Mouse (Mus musculus): ENCODE measurements at regions not wholly inside any gene's neighbourhood (a gene's known extent, or its start where the extent isn't known, plus 50 kb on each side); places are given as distances from the start of the nearest gene placed in this dataset.

DNA sequence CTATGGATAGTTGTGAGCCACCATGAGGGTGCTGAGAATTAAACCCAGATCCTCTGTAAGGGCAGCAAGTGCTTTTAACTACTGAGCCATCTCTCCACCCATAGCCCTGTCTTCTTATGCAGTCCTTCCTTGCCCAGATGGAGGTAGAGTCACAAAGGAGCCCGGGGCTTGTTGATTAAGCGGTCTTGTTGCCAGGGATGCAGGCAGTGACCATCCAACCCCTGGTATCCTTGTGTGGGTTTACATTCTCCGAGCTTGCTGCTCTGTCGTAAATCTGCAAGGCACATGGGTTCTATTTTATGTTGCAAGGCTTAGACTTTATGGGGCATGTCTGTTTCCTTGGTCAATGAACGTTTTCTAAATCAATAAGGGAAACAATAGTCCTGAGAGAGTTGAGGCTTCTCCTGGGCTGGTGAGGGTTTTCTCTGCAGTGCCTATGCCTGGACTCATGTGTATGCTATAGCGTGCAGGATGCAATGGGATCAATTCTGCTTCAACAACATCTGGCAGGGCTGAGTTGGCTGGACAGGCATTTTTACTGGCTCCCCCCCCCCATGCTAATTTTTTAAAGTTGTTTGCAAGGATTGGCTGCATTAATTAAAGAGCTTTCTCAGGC lies 150.7 kb upstream of the Cops8 start:
- ATAC-seq (ENCODE audit: poor library complexity, severe bottlenecking): no peak

GRCm38 (mm10) chr1:90454263-90454662 lies 148.5 kb upstream of the Cops8 start:
- ATAC-seq (ENCODE audit: poor library complexity, severe bottlenecking): no peak

DNA sequence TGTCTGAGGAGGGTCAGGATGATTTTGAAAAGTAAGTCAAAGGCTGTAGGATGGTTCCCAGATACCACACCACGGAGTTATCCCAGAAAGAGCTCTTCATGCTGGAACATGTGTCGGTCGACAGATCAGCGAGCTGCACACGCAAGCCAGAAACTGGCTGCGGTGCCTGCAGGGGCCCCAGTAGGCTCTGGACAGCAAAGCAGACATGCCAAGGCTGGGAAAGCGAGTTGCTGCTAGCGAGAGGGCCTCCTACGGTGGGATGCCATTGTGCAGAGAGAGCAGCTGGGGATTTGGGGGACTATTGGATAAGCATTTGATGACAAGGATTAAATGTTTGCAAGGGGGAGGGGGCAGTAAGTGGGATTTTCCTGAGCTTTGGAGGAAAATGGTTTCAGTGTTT lies 145.4 kb upstream of the Cops8 start:
- no peak for ATAC-seq (ENCODE audit: poor library complexity, severe bottlenecking)

DNA sequence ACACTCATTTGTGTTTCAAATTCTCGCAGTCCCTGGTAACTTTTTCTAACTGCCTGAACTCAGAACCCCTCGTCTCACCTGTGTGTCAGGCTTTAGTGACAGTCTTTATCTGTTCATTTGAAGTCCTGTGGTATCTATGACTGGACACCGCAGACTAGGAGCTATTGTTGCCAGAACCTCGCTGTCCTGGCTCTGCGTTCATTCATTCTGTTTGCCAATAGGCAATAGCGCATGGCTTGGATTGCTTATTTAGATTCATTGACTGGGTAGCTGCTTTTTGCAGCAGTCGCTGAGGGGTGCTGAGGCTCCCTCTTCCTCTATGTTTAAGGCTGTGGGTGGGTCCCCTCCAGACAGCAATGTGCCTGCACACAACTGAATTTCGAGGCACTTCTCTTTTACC lies 144.6 kb upstream of the Cops8 start:
- ATAC-seq (ENCODE audit: poor library complexity, severe bottlenecking): no peak

GRCm38 (mm10) chr1:90461699-90462098 lies 141.1 kb upstream of the Cops8 start:
- no peak for ATAC-seq (ENCODE audit: poor library complexity, severe bottlenecking)

- ATAC-seq (ENCODE audit: poor library complexity, severe bottlenecking): no peak
Observed at GRCm38 (mm10) chr1:90463302-90463701, 139.5 kb upstream of the Cops8 start.

DNA sequence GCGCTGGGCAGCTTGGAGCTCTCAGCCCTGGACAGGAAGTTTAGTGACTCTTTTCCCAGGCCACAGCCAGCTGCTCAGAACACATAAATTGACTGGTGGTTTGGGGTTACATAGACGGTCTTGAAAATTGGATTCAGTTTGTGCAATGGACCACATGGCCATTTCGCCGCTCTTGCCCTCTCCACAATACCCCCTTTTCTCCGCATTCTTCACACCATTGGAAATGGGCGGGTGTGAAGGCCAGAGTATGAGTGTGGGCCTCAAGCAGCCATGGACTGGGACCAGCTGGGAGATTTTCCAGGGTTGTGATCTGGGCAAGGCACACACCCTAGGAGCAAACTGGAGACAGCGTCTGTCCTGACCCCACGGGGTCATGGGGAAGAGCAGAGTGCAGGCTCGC lies 135.1 kb upstream of the Cops8 start:
- ATAC-seq (ENCODE audit: poor library complexity, severe bottlenecking): no peak

- ATAC-seq (ENCODE audit: poor library complexity, severe bottlenecking): no peak
Observed at GRCm38 (mm10) chr1:90470996-90471395, 131.8 kb upstream of the Cops8 start.

DNA sequence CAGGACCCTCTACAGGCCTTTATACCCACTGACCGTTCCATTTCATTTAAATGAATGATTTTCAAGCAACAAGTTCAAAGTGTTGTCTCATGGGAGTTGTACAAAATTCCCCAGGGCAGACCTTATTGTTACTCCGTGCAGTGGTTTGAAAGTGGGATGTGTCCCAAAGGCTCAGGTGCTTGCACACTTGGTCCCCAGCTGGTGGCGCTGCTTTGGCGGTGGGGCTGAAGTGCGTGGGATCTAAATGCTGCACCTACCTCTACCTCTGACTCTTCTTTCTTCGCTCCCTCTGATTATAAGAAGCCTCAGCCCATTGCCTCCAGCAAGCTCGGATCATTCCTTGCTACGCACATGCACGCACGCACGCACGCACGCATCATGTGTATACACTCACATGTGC lies 131.0 kb upstream of the Cops8 start:
- no peak for ATAC-seq (ENCODE audit: poor library complexity, severe bottlenecking)

DNA sequence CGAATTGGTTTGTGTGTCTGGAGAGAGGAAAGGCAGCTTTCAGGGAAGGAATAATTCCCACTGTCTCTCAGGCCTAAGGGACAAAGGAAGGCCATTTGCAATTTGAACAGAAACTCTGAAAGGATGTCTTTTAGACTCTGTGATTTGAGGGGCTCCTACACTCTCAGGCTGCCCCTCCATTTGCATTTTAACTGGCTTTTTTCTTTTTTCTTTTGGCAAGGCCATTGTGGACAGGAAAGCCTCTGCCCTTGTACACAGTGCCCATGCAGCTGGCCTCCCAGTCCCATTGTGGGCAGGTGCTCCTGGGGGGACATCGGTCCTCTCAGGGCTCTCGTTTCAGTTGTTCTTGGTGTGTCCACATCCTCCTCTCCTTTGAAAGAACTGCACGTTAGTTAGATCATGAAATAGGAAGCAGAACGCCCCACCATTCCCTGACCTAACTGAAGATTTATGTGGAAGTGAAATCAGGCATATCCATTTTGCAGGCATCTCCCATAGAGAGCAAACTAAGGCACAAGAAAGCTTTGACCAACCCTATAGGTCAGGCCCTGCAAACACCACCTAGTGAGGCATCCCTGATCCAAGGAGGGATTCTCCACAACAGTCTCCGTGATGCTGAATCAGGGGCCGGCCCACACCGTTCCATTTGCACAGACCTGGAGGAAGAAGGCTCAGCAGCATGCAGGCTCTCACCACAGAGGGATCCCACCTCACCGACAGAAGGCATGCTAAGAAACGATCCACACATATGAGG lies 127.5 kb upstream of the Cops8 start:
- ATAC-seq (ENCODE audit: poor library complexity, severe bottlenecking): no peak

DNA sequence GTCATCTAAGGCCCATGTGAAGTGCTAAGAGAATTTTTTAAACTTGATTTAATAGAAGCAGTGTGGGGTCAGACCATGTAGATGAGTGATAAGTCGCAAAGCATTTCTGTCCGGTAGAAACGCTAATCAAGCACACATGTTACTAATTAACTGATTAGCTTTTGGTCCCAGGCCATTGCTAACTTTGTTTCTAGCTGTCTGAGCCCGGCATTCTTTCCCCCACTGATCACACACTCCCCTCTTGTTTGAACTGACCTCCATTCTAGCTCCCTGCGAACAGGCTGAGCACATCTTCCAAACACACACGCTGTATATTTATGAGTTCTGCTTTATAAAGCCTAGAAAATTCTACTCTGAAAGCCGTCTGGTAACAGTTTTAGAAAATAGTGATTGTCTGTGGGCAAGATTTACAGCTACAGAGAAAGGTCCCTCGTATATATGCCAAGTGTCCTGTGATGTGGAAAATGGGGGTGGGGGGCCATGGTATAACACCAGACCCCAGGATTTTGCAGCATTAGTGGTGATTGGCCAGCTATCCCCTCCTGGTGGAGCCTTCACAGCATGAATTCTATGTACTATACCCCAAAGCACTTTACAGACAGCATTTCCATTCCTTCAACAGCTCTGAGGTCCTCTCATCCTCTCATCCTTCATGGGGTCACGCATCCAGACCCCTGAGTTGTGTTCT lies 126.1 kb upstream of the Cops8 start:
- ATAC-seq (ENCODE audit: poor library complexity, severe bottlenecking): no peak

DNA sequence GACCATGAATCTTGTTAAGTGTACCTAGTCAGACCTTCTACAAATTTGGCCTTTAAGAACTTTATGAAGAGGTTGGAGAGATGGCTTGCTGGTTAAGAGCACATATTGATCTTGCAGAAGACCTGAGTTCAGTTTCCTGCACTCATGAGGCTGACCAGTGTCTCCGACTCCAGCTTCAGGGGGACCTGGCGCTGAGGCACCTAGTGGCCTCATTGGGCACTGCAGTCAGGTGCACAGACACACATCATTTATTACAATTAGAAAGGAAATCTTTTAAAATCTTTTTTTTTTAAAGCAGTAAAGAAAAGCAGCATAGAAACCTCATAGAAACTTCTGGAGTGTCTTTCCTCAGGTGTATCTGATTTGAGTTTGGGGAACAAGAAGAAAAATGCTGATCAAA lies 123.9 kb upstream of the Cops8 start:
- ATAC-seq (ENCODE audit: poor library complexity, severe bottlenecking): no peak

DNA sequence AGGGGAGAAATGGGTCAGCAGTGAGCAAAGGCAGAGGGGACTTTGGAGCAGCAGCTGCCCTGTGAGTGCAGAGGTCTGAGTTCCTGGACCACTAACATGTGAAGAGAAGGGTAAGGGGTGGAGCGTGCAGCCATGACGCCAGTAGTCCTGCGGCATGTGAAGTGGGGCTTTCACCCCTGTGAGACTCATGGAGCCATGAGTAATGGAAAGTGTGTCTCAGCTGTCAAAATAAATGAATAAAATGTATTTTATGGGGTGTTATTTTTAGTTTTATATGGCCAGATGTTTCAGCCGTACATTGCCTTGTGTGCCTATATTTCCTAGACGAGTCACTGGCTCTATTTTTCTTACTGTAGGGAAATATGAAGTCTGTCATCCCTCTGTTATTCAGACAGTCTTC lies 121.5 kb upstream of the Cops8 start:
- no peak for ATAC-seq (ENCODE audit: poor library complexity, severe bottlenecking)

GRCm38 (mm10) chr1:90481708-90482107 lies 121.1 kb upstream of the Cops8 start:
- no peak for ATAC-seq (ENCODE audit: poor library complexity, severe bottlenecking)

DNA sequence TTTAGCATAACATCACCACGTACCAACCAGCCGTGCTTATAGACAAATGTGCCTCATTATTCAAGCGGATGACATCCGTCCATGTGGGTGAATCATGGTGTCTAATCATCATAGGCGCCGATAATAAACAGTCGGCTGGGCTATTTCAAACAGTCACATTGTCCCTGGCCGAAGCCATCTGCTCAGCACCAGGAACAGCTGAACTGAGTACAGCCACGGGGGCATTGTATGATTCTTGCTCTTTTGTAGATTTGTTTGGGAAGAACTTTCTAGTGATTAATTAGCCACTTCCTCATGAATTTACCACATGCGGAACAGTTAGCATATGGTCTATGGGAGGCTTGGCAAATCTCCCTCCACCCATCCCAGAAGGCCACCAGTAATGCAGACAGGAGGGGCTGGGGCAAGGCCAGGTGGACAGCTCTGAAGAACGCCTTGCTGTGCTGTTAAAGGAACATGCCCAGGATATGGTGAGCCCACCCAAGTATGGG lies 116.4 kb upstream of the Cops8 start:
- ATAC-seq (ENCODE audit: poor library complexity, severe bottlenecking): no peak

GRCm38 (mm10) chr1:90487886-90488285 lies 114.9 kb upstream of the Cops8 start:
- no peak for ATAC-seq (ENCODE audit: poor library complexity, severe bottlenecking)

- ATAC-seq (ENCODE audit: poor library complexity, severe bottlenecking): no peak
Observed at GRCm38 (mm10) chr1:90488991-90489390, 113.8 kb upstream of the Cops8 start.

- no peak for ATAC-seq (ENCODE audit: poor library complexity, severe bottlenecking)
Observed at GRCm38 (mm10) chr1:90490335-90490734, 112.4 kb upstream of the Cops8 start.

DNA sequence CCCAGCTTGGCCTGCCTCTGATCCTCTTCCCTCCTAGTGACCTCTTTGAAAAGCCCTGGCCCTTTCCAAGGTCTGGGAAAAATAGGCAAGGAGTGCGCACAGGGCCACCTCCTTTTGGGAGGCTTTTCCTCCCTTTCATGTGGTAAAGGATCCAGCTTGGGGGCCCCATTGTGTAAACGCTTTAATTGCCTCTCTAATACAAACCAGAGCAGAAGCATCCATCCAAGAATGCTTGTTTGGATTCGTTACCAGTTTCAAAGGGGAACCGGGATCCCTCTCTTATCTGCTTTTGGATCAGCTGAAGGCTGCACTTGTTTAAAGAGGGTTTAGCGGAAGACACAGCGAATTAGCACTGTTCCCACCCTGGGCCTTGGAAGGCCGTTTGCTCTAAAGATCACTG lies 109.3 kb upstream of the Cops8 start:
- ATAC-seq (ENCODE audit: poor library complexity, severe bottlenecking): no peak

GRCm38 (mm10) chr1:90495174-90495573 lies 107.6 kb upstream of the Cops8 start:
- no peak for ATAC-seq (ENCODE audit: poor library complexity, severe bottlenecking)

DNA sequence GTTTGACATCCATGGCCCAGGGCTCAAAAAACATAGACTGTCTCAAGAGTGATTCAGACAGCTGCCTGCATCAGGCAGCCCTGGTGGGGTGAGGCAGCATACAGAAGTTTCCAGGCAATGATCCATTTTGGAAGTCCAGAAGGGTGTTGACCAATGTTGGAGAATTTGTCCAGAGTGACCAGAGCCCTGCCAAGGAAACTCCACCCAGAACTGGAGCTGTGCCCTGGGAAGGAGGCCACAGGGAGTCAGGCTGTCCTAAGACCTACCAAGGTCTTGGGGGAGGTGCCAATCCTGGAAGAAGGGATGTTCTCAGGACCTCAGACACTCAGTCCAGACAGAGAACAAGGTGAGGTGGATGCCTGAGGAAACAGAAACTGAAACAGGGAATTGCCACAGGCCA lies 105.2 kb upstream of the Cops8 start:
- ATAC-seq (ENCODE audit: poor library complexity, severe bottlenecking): no peak

- no peak for ATAC-seq (ENCODE audit: poor library complexity, severe bottlenecking)
Observed at GRCm38 (mm10) chr1:90501373-90501772, 101.4 kb upstream of the Cops8 start.

Data from megakaryocyte, adult 5-6 weeks (primary cell).